Mouse (Mus musculus): ENCODE data around the gene Prss30. TPM values are rescaled to one million over a fixed set of nuclear protein-coding genes. Genes with fewer than 3 reads are reported as not detected.
A peak's percentile ranks its signal among the peaks of the same experiment; 100 is the strongest.

Gene Prss30
- polyA plus RNA-seq, 1 experiment from 2014 or later = 12.1 TPM

GRCm38 (mm10) chr17:23941372-23941771 lies 39.0 kb downstream of the Prss30 start, which contains the start of gene Sbp:
Sbp (plus strand) TSS chr17:23941672.
- H3K4me1 ChIP-seq (replicated peaks; ENCODE audit: control insufficient read depth, insufficient read depth, low read length) = no peaks in the 10 kb centered on the region
- no peak for TF ChIP-seq CTCF (IDR thresholded peaks at IDR 0.05; ENCODE audit: low read depth)

GRCm38 (mm10) chr17:23931157-23931556 lies 49.2 kb downstream of the Prss30 start:
- Histone ChIP-seq H3K4me1 (replicated peaks; ENCODE audit: control insufficient read depth, insufficient read depth, low read length) (no peaks in the 10 kb centered on the region), H3K9ac (ENCODE audit: low read depth, low read length) (no peak overlapping the region), H3K27me3 (replicated peaks; ENCODE audit: control insufficient read depth, insufficient read depth, low read length) (no peaks in the 10 kb centered on the region), H3K4me3 (ENCODE audit: low read depth, low read length) (no peak overlapping the region), H3K36me3 (ENCODE audit: control insufficient read depth, insufficient read depth) (no peaks in the 10 kb centered on the region), H3K9me3 (ENCODE audit: control insufficient read depth) (no peaks in the 10 kb centered on the region), H3K4me2 (replicated peaks; ENCODE audit: low read depth) (no peak overlapping the region), H3K27ac (ENCODE audit: low read depth, low read length) (no peak overlapping the region)
- TF ChIP-seq CTCF (IDR thresholded peaks at IDR 0.05; ENCODE audit: low read depth) = no peak
- WGBS = 59% methylated on average over 5 of the region's 5 CpGs
- no peak for ATAC-seq

More at GRCm38 (mm10) chr17:23941372-23941771, 39.0 kb downstream of the Prss30 start, which contains the start of gene Sbp:
- H3K27ac ChIP-seq (ENCODE audit: low read depth, low read length) = no peak within 1 kb of the TSS
- ATAC-seq = no peak
- H3K36me3 ChIP-seq (ENCODE audit: control insufficient read depth, insufficient read depth) = no peaks in the 10 kb centered on the region
- H3K4me2 ChIP-seq (replicated peaks; ENCODE audit: low read depth) = no peak within 1 kb of the TSS
- no peaks in the 10 kb centered on the region for H3K9me3 ChIP-seq (ENCODE audit: control insufficient read depth)
- no peak within 1 kb of the TSS for H3K4me3 ChIP-seq (ENCODE audit: low read depth, low read length)
- H3K27me3 ChIP-seq (replicated peaks; ENCODE audit: control insufficient read depth, insufficient read depth, low read length) = no peaks in the 10 kb centered on the region
- no peak within 1 kb of the TSS for H3K9ac ChIP-seq (ENCODE audit: low read depth, low read length)

GRCm38 (mm10) chr17:23925090-23925493 lies 55.3 kb downstream of the Prss30 start:
- Histone ChIP-seq H3K4me2 (replicated peaks; ENCODE audit: low read depth) (peak overlapping the region; percentile 84), H3K27ac (ENCODE audit: low read depth, low read length) (peak overlapping the region; percentile 92), H3K9me3 (ENCODE audit: control insufficient read depth) (no peaks in the 10 kb centered on the region), H3K27me3 (replicated peaks; ENCODE audit: control insufficient read depth, insufficient read depth, low read length) (no peaks in the 10 kb centered on the region), H3K9ac (ENCODE audit: low read depth, low read length) (peak overlapping the region; percentile 47; the same call in 1 of the 2 replicates), H3K4me1 (replicated peaks; ENCODE audit: control insufficient read depth, insufficient read depth, low read length) (0 out of 2 replicates have a peak, but pooled peaks cover 3% of the 10 kb centered on the region), H3K4me3 (ENCODE audit: low read depth, low read length) (peak overlapping the region; percentile 49), H3K36me3 (ENCODE audit: control insufficient read depth, insufficient read depth) (no peaks in the 10 kb centered on the region)
- peak; percentile 26; the same call in 1 of the 2 replicates for TF ChIP-seq CTCF (IDR thresholded peaks at IDR 0.05; ENCODE audit: low read depth)
- peak; percentile 75 for ATAC-seq
- 0% methylated on average over 14 of the region's 14 CpGs for WGBS

GRCm38 (mm10) chr17:23924531-23925007 lies 55.8 kb downstream of the Prss30 start:
- WGBS = under 1% methylated on average over 29 of the region's 29 CpGs

More at GRCm38 (mm10) chr17:23924531-23925007, 55.8 kb downstream of the Prss30 start:
- peak; percentile 97 for ATAC-seq
- H3K4me3 ChIP-seq (ENCODE audit: low read depth, low read length) = peak overlapping the region; percentile 49
- peak; percentile 32; the same call in 1 of the 2 replicates for TF ChIP-seq CTCF (IDR thresholded peaks at IDR 0.05; ENCODE audit: low read depth)
- no peaks in the 10 kb centered on the region for H3K36me3 ChIP-seq (ENCODE audit: control insufficient read depth, insufficient read depth)
- peak overlapping the region; percentile 47; the same call in 1 of the 2 replicates for H3K9ac ChIP-seq (ENCODE audit: low read depth, low read length)
- H3K27ac ChIP-seq (ENCODE audit: low read depth, low read length) = peak overlapping the region; percentile 92
- no peaks in the 10 kb centered on the region for H3K27me3 ChIP-seq (replicated peaks; ENCODE audit: control insufficient read depth, insufficient read depth, low read length)
- H3K4me2 ChIP-seq (replicated peaks; ENCODE audit: low read depth) = peak overlapping the region; percentile 84
- H3K4me1 ChIP-seq (replicated peaks; ENCODE audit: control insufficient read depth, insufficient read depth, low read length) = 0 out of 2 replicates have a peak, but pooled peaks cover 3% of the 10 kb centered on the region
- no peaks in the 10 kb centered on the region for H3K9me3 ChIP-seq (ENCODE audit: control insufficient read depth)

Small RNA genes lying within 50 kb of the gene (microRNA-seq; reads per million reads assigned to microRNA genes)
- not detected for gene Gm27700

Other genes starting within 250 kb of the Prss30 start
- gene Paqr4, start 239.7 kb downstream of the Prss30 start, polyA plus RNA-seq (2015; fragmentation: Nextera tagmentation; extraction: Ambion mirVana) = 15.0 and 15.9 TPM in 2 replicates
- gene Kremen2, start 234.7 kb downstream of the Prss30 start, polyA plus RNA-seq (2015; fragmentation: Nextera tagmentation; extraction: Ambion mirVana) = 2.7 and 2.8 TPM in 2 replicates
- gene Flywch1, start 209.0 kb downstream of the Prss30 start, polyA plus RNA-seq (2015; fragmentation: Nextera tagmentation; extraction: Ambion mirVana) = 36.8 and 39.0 TPM in 2 replicates
- 17.6 and 19.1 TPM in 2 replicates for gene Flywch2, start 194.5 kb downstream of the Prss30 start, polyA plus RNA-seq (2015; fragmentation: Nextera tagmentation; extraction: Ambion mirVana)
- gene Srrm2, start 190.0 kb downstream of the Prss30 start, polyA plus RNA-seq (2015; fragmentation: Nextera tagmentation; extraction: Ambion mirVana) = 185 and 230 TPM in 2 replicates
- gene Elob, start 151.4 kb downstream of the Prss30 start, polyA plus RNA-seq (2015; fragmentation: Nextera tagmentation; extraction: Ambion mirVana) = 994 and 1,025 TPM in 2 replicates
- not detected in 2 replicates for gene Prss33, start 144.5 kb downstream of the Prss30 start, polyA plus RNA-seq (2015; fragmentation: Nextera tagmentation; extraction: Ambion mirVana)
- gene Prss32, start 136.7 kb downstream of the Prss30 start, polyA plus RNA-seq (2015; fragmentation: Nextera tagmentation; extraction: Ambion mirVana) = 16.2 and 23.1 TPM in 2 replicates
- 5.2 and 6.2 TPM in 2 replicates for gene Prss41, start 136.4 kb downstream of the Prss30 start, polyA plus RNA-seq (2015; fragmentation: Nextera tagmentation; extraction: Ambion mirVana)
- gene Prss21, start 112.5 kb downstream of the Prss30 start, polyA plus RNA-seq (2015; fragmentation: Nextera tagmentation; extraction: Ambion mirVana) = not detected in 2 replicates
- gene Dcpp1, start 99.7 kb downstream of the Prss30 start, polyA plus RNA-seq (2015; fragmentation: Nextera tagmentation; extraction: Ambion mirVana) = 3.8 and 6.3 TPM in 2 replicates
- gene Dcpp2, start 99.7 kb downstream of the Prss30 start, polyA plus RNA-seq (2015; fragmentation: Nextera tagmentation; extraction: Ambion mirVana) = not detected in 2 replicates
- 4.7 and 7.6 TPM in 2 replicates for gene Dcpp3, start 63.1 kb downstream of the Prss30 start, polyA plus RNA-seq (2015; fragmentation: Nextera tagmentation; extraction: Ambion mirVana)
- not detected in 2 replicates for gene Sbp, start 38.9 kb downstream of the Prss30 start, polyA plus RNA-seq (2015; fragmentation: Nextera tagmentation; extraction: Ambion mirVana)
- not detected in 2 replicates for gene Sbpl, start 25.3 kb downstream of the Prss30 start, polyA plus RNA-seq (2015; fragmentation: Nextera tagmentation; extraction: Ambion mirVana)
- gene Prss22, start 17.5 kb upstream of the Prss30 start, polyA plus RNA-seq (2015; fragmentation: Nextera tagmentation; extraction: Ambion mirVana) = 0.09 TPM in 1 of 2 replicates, not detected in the other
- 0.12 and 0.18 TPM in 2 replicates for gene Prss27, start 57.6 kb upstream of the Prss30 start, polyA plus RNA-seq (2015; fragmentation: Nextera tagmentation; extraction: Ambion mirVana)
- gene Kctd5, start 92.9 kb upstream of the Prss30 start, polyA plus RNA-seq (2015; fragmentation: Nextera tagmentation; extraction: Ambion mirVana) = 58.5 and 61.3 TPM in 2 replicates
- 24.7 and 28.4 TPM in 2 replicates for gene Pdpk1, start 170.4 kb upstream of the Prss30 start, polyA plus RNA-seq (2015; fragmentation: Nextera tagmentation; extraction: Ambion mirVana)
- gene Amdhd2, start 183.2 kb upstream of the Prss30 start, polyA plus RNA-seq (2015; fragmentation: Nextera tagmentation; extraction: Ambion mirVana) = 159 and 172 TPM in 2 replicates
- gene Atp6v0c, start 189.1 kb upstream of the Prss30 start, polyA plus RNA-seq (2015; fragmentation: Nextera tagmentation; extraction: Ambion mirVana) = 1,362 and 1,364 TPM in 2 replicates
- 3.1 and 3.4 TPM in 2 replicates for gene Tbc1d24, start 225.0 kb upstream of the Prss30 start, polyA plus RNA-seq (2015; fragmentation: Nextera tagmentation; extraction: Ambion mirVana)
- 2.0 and 2.1 TPM in 2 replicates for gene Ntn3, start 229.0 kb upstream of the Prss30 start, polyA plus RNA-seq (2015; fragmentation: Nextera tagmentation; extraction: Ambion mirVana)
- 6.8 and 7.3 TPM in 2 replicates for gene Tedc2, start 240.3 kb upstream of the Prss30 start, polyA plus RNA-seq (2015; fragmentation: Nextera tagmentation; extraction: Ambion mirVana)

Data from intestine, postnatal 0 days (tissue).